Mouse (Mus musculus): Measurements from ENCODE around the gene Wwox. TPM values are rescaled to one million over a fixed set of nuclear protein-coding genes. Genes with fewer than 3 reads are reported as not detected.

The Wwox gene
- polyA plus RNA-seq, 1 experiment from 2014 or later = 11.0 TPM

DNA sequence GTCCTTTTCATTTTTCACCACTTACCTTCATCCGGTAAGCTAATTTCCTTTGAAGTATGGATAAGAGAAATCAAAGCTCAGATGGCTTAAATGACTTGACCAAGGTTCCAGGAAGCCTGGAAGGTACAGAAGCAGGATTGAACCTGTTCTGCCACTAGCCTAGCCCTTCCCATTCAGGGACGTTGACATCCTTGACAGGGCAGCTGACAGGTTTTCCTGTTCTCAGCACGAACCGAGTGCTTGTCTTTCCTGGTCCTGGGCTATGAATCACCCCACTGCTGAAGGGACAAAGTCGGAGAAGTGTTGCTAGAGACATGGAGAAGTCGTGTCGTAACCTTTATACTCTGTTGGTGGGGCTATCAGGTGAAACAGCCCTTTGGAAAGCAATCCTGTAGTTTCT is 190.3 kb downstream of the Wwox start:
- H3K36me3 ChIP-seq (ENCODE audit: control insufficient read depth, insufficient read depth, low read length) = no peaks in the 10 kb centered on the region
- no peak for DNase-seq (ENCODE audit: low spot score)
- H3K4me3 ChIP-seq (ENCODE audit: low read depth, low read length) = no peak overlapping the region
- no peaks in the 10 kb centered on the region for H3K9me3 ChIP-seq (ENCODE audit: control insufficient read depth, low read length)
- H3K9ac ChIP-seq (ENCODE audit: low read length) = no peak overlapping the region
- H3K4me1 ChIP-seq (ENCODE audit: control insufficient read depth, insufficient read depth, low read length) = no peaks in the 10 kb centered on the region
- no peak for ATAC-seq (ENCODE audit: insufficient read depth, low FRiP score, low TSS enrichment)
- H3K4me2 ChIP-seq (ENCODE audit: low read depth) = no peak overlapping the region
- 77% methylated on average over 7 of the region's 7 CpGs for WGBS
- H3K27ac ChIP-seq (ENCODE audit: low read depth, low read length) = no peak overlapping the region
- no peaks in the 10 kb centered on the region for H3K27me3 ChIP-seq (ENCODE audit: control insufficient read depth, insufficient read depth, low read length)

DNA sequence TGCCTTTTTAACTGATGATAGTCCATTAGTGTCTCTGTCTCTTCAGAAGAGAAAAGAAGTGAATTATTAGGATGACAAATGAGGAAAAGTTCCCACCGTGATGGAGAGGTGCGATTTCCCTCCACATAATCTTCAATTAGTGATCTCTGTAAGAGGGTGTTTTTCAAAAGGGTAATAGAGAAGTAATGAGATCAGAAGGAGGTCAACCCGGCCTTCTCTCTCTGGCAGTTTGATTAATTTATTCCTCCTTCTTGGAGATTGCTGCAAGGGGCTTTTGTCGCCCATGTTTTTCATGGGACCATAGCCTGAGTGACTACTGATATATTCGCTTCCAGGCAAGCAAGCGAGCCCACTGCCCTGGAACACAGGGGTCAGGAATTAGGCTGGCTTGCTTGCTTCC is 191.6 kb downstream of the Wwox start:
- H3K36me3 ChIP-seq (ENCODE audit: control insufficient read depth, insufficient read depth, low read length) = no peaks in the 10 kb centered on the region
- ATAC-seq (ENCODE audit: insufficient read depth, low FRiP score, low TSS enrichment) = no peak
- no peaks in the 10 kb centered on the region for H3K9me3 ChIP-seq (ENCODE audit: control insufficient read depth, low read length)
- no peak for DNase-seq (ENCODE audit: low spot score)
- no peak overlapping the region for H3K27ac ChIP-seq (ENCODE audit: low read depth, low read length)
- WGBS = 38% methylated on average over 6 of the region's 6 CpGs
- H3K9ac ChIP-seq (ENCODE audit: low read length) = no peak overlapping the region
- H3K27me3 ChIP-seq (ENCODE audit: control insufficient read depth, insufficient read depth, low read length) = no peaks in the 10 kb centered on the region
- no peaks in the 10 kb centered on the region for H3K4me1 ChIP-seq (ENCODE audit: control insufficient read depth, insufficient read depth, low read length)
- no peak overlapping the region for H3K4me2 ChIP-seq (ENCODE audit: low read depth)
- no peak overlapping the region for H3K4me3 ChIP-seq (ENCODE audit: low read depth, low read length)

DNA sequence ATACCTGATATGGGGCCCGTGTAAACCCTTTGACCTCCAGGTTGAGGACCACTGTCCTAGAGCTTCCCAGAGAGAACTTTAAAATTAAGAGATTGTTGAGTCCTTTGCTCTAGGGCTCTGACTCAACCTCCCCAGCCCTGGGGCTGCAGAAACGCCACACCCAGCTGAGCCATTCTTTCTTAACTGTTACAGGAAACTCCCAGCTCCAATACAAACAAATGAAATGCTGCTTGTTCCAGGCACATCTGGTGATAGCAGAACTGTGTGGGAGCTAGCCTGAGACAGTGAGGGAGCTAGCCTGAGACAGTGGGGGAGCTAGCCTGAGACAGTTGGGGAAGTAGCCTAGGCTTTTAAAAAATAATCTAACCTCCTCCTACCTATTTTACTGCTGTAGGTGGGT is 194.7 kb downstream of the Wwox start:
- H3K4me3 ChIP-seq (ENCODE audit: low read depth, low read length) = no peak overlapping the region
- H3K9me3 ChIP-seq (ENCODE audit: control insufficient read depth, low read length) = no peaks in the 10 kb centered on the region
- H3K27ac ChIP-seq (ENCODE audit: low read depth, low read length) = no peak overlapping the region
- H3K27me3 ChIP-seq (ENCODE audit: control insufficient read depth, insufficient read depth, low read length) = no peaks in the 10 kb centered on the region
- DNase-seq (ENCODE audit: low spot score) (no peak), ATAC-seq (ENCODE audit: insufficient read depth, low FRiP score, low TSS enrichment) (no peak)
- no peak overlapping the region for H3K4me2 ChIP-seq (ENCODE audit: low read depth)
- H3K4me1 ChIP-seq (ENCODE audit: control insufficient read depth, insufficient read depth, low read length) = no peaks in the 10 kb centered on the region
- no peaks in the 10 kb centered on the region for H3K36me3 ChIP-seq (ENCODE audit: control insufficient read depth, insufficient read depth, low read length)
- H3K9ac ChIP-seq (ENCODE audit: low read length) = no peak overlapping the region
- WGBS = 88% methylated on average over 2 of the region's 2 CpGs

DNA sequence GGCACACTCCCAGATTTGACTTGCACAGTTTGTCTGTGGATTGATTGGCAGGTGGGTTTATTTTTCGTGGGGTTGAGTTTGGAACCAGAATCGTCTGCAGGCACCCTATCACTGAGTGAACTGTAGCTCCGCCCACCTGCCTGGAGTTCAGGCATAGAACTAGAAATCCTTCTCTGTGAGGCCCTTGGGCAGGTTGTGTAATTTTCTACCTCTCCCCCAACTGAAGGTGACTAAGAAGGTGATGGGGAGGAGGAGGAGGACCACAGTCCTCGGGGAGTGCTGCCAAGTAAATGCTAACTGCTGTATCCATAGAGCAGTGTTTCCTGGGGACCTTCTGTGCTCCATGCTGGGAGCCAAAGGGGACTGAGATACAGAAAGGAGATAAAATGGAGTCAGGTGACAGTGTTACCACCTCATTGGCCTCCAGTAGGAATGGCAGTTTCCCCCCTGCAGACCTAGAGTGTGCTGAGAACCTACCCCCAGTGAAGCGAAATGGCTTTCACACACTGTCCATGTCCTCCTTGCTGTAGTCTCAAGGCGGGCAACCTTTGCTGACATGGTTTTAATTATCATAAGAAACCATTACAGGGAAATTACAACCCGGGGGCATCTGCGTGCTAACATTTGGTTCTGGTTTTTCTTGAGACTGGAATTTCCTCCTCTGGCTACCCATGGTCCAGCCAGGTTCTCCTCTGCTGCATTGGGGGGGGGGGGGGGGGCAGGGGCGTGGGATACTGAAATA is 195.4 kb downstream of the Wwox start:
- Histone ChIP-seq H3K27me3 (ENCODE audit: control insufficient read depth, insufficient read depth, low read length) (no peaks in the 10 kb centered on the region), H3K4me3 (ENCODE audit: low read depth, low read length) (no peak overlapping the region), H3K9me3 (ENCODE audit: control insufficient read depth, low read length) (no peaks in the 10 kb centered on the region), H3K36me3 (ENCODE audit: control insufficient read depth, insufficient read depth, low read length) (no peaks in the 10 kb centered on the region), H3K9ac (ENCODE audit: low read length) (no peak overlapping the region), H3K4me2 (ENCODE audit: low read depth) (no peak overlapping the region), H3K27ac (ENCODE audit: low read depth, low read length) (no peak overlapping the region), H3K4me1 (ENCODE audit: control insufficient read depth, insufficient read depth, low read length) (no peaks in the 10 kb centered on the region)
- no peak for ATAC-seq (ENCODE audit: insufficient read depth, low FRiP score, low TSS enrichment)
- WGBS = 70% methylated on average over 9 of the region's 9 CpGs
- no peak for DNase-seq (ENCODE audit: low spot score)

DNA sequence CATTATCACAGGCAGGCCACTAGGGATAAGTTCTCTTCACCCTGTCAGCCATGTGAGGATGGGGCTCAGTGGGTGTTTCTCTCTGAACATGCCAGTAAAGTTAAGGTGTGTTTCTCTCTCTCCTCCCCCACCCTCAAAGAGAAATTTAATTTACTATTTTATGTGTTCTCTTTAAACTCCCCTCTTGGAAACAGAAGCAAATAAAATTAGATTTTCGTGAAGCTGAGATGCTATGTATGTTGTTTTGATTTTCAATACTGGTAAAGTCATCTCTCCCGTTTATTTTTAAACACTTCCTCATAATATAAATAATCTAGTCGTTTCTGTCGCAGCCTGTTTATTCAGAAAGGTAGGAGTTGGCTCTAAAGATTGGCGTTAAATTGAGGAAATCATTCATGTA is 196.9 kb downstream of the Wwox start:
- WGBS = 83% methylated on average over 5 of the region's 5 CpGs
- no peaks in the 10 kb centered on the region for H3K27me3 ChIP-seq (ENCODE audit: control insufficient read depth, insufficient read depth, low read length)
- H3K9me3 ChIP-seq (ENCODE audit: control insufficient read depth, low read length) = no peaks in the 10 kb centered on the region
- ATAC-seq (ENCODE audit: insufficient read depth, low FRiP score, low TSS enrichment) = no peak
- no peaks in the 10 kb centered on the region for H3K36me3 ChIP-seq (ENCODE audit: control insufficient read depth, insufficient read depth, low read length)
- H3K9ac ChIP-seq (ENCODE audit: low read length) = no peak overlapping the region
- no peak overlapping the region for H3K4me3 ChIP-seq (ENCODE audit: low read depth, low read length)
- no peak overlapping the region for H3K27ac ChIP-seq (ENCODE audit: low read depth, low read length)
- H3K4me1 ChIP-seq (ENCODE audit: control insufficient read depth, insufficient read depth, low read length) = no peaks in the 10 kb centered on the region
- no peak overlapping the region for H3K4me2 ChIP-seq (ENCODE audit: low read depth)
- no peak for DNase-seq (ENCODE audit: low spot score)

DNA sequence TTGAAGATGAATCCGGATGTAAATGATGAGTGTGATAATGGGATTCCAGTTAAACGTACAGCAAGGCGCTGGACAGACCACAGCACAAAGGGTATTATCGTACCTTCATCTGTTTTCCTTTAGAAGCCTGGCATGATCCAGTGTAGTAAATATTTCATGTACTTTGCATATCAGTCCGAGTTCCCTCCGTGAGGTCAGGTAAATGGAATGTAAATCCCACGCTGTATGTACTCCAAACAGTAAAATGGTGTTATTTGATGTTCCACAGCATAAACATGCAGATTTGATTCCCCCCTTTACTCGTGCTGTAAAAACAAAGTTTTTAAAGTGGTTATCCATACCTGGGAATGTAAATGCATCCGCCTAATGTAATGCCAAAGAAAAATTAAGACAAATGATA is 202.4 kb downstream of the Wwox start:
- Histone ChIP-seq H3K36me3 (ENCODE audit: control insufficient read depth, insufficient read depth, low read length) (no peaks in the 10 kb centered on the region), H3K9me3 (ENCODE audit: control insufficient read depth, low read length) (no peaks in the 10 kb centered on the region), H3K27me3 (ENCODE audit: control insufficient read depth, insufficient read depth, low read length) (no peaks in the 10 kb centered on the region), H3K4me2 (ENCODE audit: low read depth) (no peak overlapping the region), H3K4me3 (ENCODE audit: low read depth, low read length) (no peak overlapping the region), H3K9ac (ENCODE audit: low read length) (no peak overlapping the region), H3K27ac (ENCODE audit: low read depth, low read length) (no peak overlapping the region), H3K4me1 (ENCODE audit: control insufficient read depth, insufficient read depth, low read length) (no peaks in the 10 kb centered on the region)
- ATAC-seq (ENCODE audit: insufficient read depth, low FRiP score, low TSS enrichment) (no peak), DNase-seq (ENCODE audit: low spot score) (no peak)
- 84% methylated on average over 9 of the region's 9 CpGs for WGBS

DNA sequence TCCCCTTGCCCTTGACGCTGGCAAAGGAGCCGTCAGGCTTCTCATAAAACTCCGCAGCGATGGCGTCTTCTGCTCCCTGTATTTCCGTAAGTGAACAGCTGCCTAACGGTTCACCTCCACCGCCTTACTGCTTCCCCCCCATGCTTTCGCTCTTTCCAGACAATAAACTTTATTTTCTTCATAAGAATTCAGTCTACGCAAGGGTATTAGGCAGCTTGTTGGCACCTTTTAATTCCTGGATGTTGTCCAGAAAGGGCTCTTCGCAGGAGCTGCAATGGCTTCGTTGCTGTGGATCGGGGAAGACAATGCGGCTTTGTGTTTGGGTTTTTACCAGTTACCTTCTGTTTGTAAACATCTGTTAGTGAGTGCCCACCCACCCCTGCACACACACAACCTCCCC is 211.3 kb downstream of the Wwox start:
- DNase-seq (ENCODE audit: low spot score) = no peak

DNA sequence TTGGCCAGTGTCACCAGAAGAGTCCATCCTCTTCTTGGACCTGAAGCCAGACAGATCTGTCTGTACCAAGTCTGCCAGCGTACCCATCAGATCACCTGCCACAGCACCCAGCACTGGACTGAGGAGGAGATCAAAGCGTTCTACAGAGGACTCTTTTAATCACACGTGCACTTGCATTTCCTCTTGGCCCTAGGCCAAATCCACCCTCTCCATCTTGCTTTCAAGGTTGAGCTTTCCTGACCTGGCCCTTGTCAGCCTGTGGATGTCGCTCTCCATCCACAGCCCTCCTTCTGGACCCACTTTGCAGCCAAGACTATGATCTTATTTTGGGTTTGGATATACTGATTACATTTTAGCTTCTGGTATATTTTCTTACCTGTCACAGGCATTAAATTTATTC is 218.3 kb downstream of the Wwox start:
- Histone ChIP-seq H3K4me3 (ENCODE audit: low read depth, low read length) (no peak overlapping the region), H3K4me1 (ENCODE audit: control insufficient read depth, insufficient read depth, low read length) (no peaks in the 10 kb centered on the region), H3K27ac (ENCODE audit: low read depth, low read length) (no peak overlapping the region), H3K9me3 (ENCODE audit: control insufficient read depth, low read length) (no peaks in the 10 kb centered on the region), H3K4me2 (ENCODE audit: low read depth) (no peak overlapping the region), H3K9ac (ENCODE audit: low read length) (no peak overlapping the region), H3K36me3 (ENCODE audit: control insufficient read depth, insufficient read depth, low read length) (no peaks in the 10 kb centered on the region), H3K27me3 (ENCODE audit: control insufficient read depth, insufficient read depth, low read length) (no peaks in the 10 kb centered on the region)
- WGBS = 76% methylated on average over 4 of the region's 4 CpGs
- ATAC-seq (ENCODE audit: insufficient read depth, low FRiP score, low TSS enrichment) (no peak), DNase-seq (ENCODE audit: low spot score) (no peak)

More for the DNA sequence above, 211.3 kb downstream of the Wwox start:
- Histone ChIP-seq H3K27me3 (ENCODE audit: control insufficient read depth, insufficient read depth, low read length) (no peaks in the 10 kb centered on the region), H3K4me3 (ENCODE audit: low read depth, low read length) (no peak overlapping the region), H3K9me3 (ENCODE audit: control insufficient read depth, low read length) (no peaks in the 10 kb centered on the region), H3K9ac (ENCODE audit: low read length) (no peak overlapping the region), H3K4me1 (ENCODE audit: control insufficient read depth, insufficient read depth, low read length) (no peaks in the 10 kb centered on the region), H3K27ac (ENCODE audit: low read depth, low read length) (no peak overlapping the region), H3K4me2 (ENCODE audit: low read depth) (no peak overlapping the region), H3K36me3 (ENCODE audit: control insufficient read depth, insufficient read depth, low read length) (no peaks in the 10 kb centered on the region)
- ATAC-seq (ENCODE audit: insufficient read depth, low FRiP score, low TSS enrichment) = no peak
- 89% methylated on average over 14 of the region's 14 CpGs for WGBS

DNA sequence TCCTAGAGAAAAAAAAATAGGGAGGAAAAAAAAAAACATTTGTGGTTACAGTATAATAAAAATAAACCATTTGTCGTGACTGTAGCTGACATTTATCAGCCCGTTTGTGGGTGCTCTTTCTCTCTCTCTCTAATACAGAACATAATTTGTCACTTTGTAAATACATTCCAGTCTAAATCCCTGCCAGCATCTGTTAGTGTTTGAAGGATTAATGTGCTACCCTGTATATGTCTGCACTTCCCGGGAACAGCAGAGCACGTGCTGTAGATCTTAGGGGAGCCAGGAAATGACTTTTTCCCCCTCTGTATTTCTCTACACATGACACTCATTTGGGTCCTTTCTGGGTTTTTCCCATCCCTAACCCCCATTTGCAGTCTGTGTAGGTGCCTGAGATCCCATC is 219.0 kb downstream of the Wwox start:
- Histone ChIP-seq H3K9me3 (ENCODE audit: control insufficient read depth, low read length) (no peaks in the 10 kb centered on the region), H3K4me1 (ENCODE audit: control insufficient read depth, insufficient read depth, low read length) (no peaks in the 10 kb centered on the region), H3K9ac (ENCODE audit: low read length) (no peak overlapping the region), H3K27ac (ENCODE audit: low read depth, low read length) (no peak overlapping the region), H3K4me3 (ENCODE audit: low read depth, low read length) (no peak overlapping the region), H3K36me3 (ENCODE audit: control insufficient read depth, insufficient read depth, low read length) (no peaks in the 10 kb centered on the region), H3K4me2 (ENCODE audit: low read depth) (no peak overlapping the region), H3K27me3 (ENCODE audit: control insufficient read depth, insufficient read depth, low read length) (no peaks in the 10 kb centered on the region)
- 61% methylated on average over 4 of the region's 4 CpGs for WGBS
- DNase-seq (ENCODE audit: low spot score) (no peak), ATAC-seq (ENCODE audit: insufficient read depth, low FRiP score, low TSS enrichment) (no peak)
